Mouse (Mus musculus) adrenal gland (tissue): ENCODE results near the gene Ptpro.
"Not testable (repeated sequence)": the region's sequence is repeated elsewhere in the genome, so short reads cannot be mapped to it uniquely, and the experiment has no call there.

Source experiments
- intact Hi-C: fragments of 180-260 bp; cut with DNase I; formaldehyde crosslinking; loops from one replicate; pipeline ENCODE4 v1.15.1; 2025

Gene Ptpro

GRCm38 (mm10) chr6:137440559-137441486 lies 188.7 kb downstream of the Ptpro start:
- intact Hi-C loops, result no loop called here

- intact Hi-C loops, result no loop called here
Measured at GRCm38 (mm10) chr6:137443089-137443488, 191.0 kb downstream of the Ptpro start.

GRCm38 (mm10) chr6:137446116-137446515 lies 194.0 kb downstream of the Ptpro start:
- intact Hi-C loops, result not testable (repeated sequence)

- intact Hi-C loops, result loop anchor here (1.0 to 5.0 kb wide), 2 partner anchors 202 to 269 kb away; no protein-coding TSS in a partner anchor
Measured at GRCm38 (mm10) chr6:137455537-137456041, 203.5 kb downstream of the Ptpro start.

GRCm38 (mm10) chr6:137456064-137456463 lies 203.9 kb downstream of the Ptpro start:
- intact Hi-C loops, result loop anchor here (1.0 to 5.0 kb wide), 2 partner anchors 201 to 268 kb away; no protein-coding TSS in a partner anchor

GRCm38 (mm10) chr6:137457210-137457609 lies 205.1 kb downstream of the Ptpro start:
- intact Hi-C loops, result loop anchor here (5.0 kb wide), 1 partner anchor 200 kb away; no protein-coding TSS in a partner anchor

GRCm38 (mm10) chr6:137458136-137458535 lies 206.0 kb downstream of the Ptpro start:
- intact Hi-C loops, result loop anchor here (5.0 kb wide), 1 partner anchor 199 kb away; no protein-coding TSS in a partner anchor

GRCm38 (mm10) chr6:137463771-137464170 lies 211.7 kb downstream of the Ptpro start:
- intact Hi-C loops, result no loop called here

GRCm38 (mm10) chr6:137465253-137465652 lies 213.1 kb downstream of the Ptpro start:
- intact Hi-C loops, result no loop called here

GRCm38 (mm10) chr6:137466256-137466655 lies 214.1 kb downstream of the Ptpro start:
- intact Hi-C loops, result no loop called here

- intact Hi-C loops, result no loop called here
Measured at GRCm38 (mm10) chr6:137467696-137468095, 215.6 kb downstream of the Ptpro start.

GRCm38 (mm10) chr6:137469541-137469940 lies 217.4 kb downstream of the Ptpro start:
- intact Hi-C loops, result no loop called here

- intact Hi-C loops, result no loop called here
Measured at GRCm38 (mm10) chr6:137470901-137471598, 218.9 kb downstream of the Ptpro start.

- intact Hi-C loops, result no loop called here
Measured at GRCm38 (mm10) chr6:137472129-137472528, 220.0 kb downstream of the Ptpro start.

GRCm38 (mm10) chr6:137473433-137473832 lies 221.3 kb downstream of the Ptpro start:
- intact Hi-C loops, result no loop called here

GRCm38 (mm10) chr6:137475695-137476094 lies 223.6 kb downstream of the Ptpro start:
- intact Hi-C loops, result not testable (repeated sequence)

GRCm38 (mm10) chr6:137482891-137483290 lies 230.8 kb downstream of the Ptpro start:
- intact Hi-C loops, result no loop called here

GRCm38 (mm10) chr6:137487443-137487842 lies 235.3 kb downstream of the Ptpro start:
- intact Hi-C loops, result no loop called here

- intact Hi-C loops, result no loop called here
Measured at GRCm38 (mm10) chr6:137490115-137490514, 238.0 kb downstream of the Ptpro start.

- intact Hi-C loops, result no loop called here
Measured at GRCm38 (mm10) chr6:137491659-137492058, 239.5 kb downstream of the Ptpro start.

GRCm38 (mm10) chr6:137492582-137492981 lies 240.5 kb downstream of the Ptpro start:
- intact Hi-C loops, result no loop called here
